Mouse (Mus musculus) T-helper 17 cell (primary cell): ENCODE measurements at regions not wholly inside any gene's neighbourhood (a gene's known extent, or its start where the extent isn't known, plus 50 kb on each side); places are given as distances from the start of the nearest gene placed in this dataset.

Source experiments
- in situ Hi-C, 2 experiments: fragments of 300-600 bp; cut with MboI, MseI; formaldehyde crosslinking; loops; 1 replicate in 1 of 2; 2 replicates in 1 of 2; pipeline ENCODE4 v1.15.1; 2025; ENCODE audit warnings: high pct_unique_total_duplicates in 2 of 2

DNA sequence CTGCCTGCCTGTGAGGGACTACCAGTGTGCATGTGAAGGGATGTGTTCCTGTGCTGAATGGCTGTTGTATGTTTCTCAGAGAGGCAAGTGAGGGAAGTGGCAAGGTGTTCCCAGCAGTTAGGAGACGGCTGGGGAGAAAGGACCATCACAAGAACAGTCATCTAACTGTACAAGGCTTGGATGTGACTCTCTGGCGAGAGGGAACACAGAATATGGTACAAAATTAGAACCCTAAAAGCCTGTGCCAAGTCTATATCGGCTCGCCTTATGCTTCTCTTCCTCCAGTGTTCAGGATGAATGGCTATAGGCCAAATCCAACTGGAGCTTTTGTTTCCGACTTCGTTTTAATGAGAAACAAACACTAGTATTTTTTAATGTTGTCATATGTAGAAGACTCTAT, 317.5 kb downstream of the Pik3r1 start:
- in situ Hi-C loops, result no loop called here

DNA sequence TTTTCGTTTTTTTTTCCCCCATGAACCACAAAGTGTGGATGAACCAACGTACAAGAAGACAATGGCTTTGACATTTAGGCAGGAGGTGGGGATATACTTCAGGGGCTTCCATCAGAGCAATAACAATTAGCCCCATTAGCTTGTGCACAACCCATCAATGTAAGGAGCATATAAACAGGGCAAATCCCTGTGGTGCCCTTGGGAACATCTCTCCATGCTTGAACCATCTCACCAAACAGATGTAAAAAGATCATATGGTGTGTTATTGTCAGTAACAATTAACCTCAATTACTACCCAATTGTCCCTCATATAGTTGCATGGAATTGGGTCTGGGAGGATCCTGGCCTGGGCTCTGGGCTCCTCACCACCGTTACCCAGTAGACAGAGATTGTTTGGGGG, 328.5 kb downstream of the Pik3r1 start:
- in situ Hi-C loops, result no loop called here

DNA sequence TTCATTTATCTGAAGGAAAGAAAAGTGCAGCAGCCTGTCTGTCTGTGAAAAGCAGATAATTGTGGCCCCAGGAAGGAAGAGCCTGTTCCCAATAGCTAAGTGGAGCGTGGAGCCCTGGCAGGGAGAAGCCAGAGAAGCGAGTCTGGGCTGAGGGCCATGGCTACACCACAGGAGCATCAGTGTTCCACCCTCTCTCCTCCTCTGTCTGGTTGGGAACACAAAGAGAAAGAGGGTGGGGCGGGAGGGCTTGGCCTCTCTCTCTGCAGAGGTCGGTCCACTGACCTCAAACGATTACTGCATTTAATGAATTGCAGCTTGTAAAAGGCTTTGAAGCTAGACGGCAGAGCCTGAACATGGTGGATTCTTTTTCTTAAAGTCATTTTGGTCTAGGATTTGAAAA, 329.0 kb downstream of the Pik3r1 start:
- in situ Hi-C loops, result no loop called here

DNA sequence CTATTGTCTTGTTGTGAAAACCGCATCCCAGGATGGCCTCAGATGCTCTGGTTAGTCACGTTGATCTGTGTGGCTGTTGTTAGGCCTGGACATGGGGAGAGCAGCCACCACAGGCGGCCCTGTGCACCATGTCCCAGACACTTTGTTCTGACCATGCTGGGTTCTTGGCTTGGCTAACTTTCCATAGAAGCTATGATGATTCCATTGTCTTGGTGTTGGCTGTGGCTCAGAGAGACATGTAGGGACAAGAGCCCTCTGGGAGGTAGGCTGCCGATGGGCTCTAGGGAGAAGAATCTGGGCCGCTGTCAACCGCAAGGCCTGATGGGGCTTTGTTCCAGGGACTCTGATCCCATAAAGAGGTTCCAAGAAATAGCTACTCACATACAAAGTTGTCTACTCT, 334.9 kb downstream of the Pik3r1 start:
- in situ Hi-C loops, result no loop called here

GRCm38 (mm10) chr13:101427426-101428221, 340.4 kb downstream of the Pik3r1 start:
- in situ Hi-C loops, result no loop called here

DNA sequence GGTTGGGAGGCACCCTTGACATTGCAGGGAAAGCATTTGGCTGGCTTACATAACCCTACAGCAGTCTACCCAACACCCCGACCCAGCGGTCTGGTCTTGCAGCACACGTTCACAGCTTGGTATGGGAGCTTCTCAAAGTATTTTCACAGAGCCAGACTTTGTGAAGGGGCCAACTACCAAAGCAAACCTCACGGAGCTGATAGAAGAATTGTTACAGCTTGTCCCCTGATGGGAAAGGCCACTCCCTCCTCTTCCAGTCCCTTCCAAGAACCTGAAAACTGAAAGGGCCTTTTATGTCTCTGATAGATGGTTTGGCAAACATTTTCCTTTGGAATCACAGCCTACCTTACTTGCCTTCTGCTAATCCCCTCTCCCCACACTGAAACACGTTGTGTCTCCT, 341.6 kb downstream of the Pik3r1 start:
- in situ Hi-C loops, result no loop called here

DNA sequence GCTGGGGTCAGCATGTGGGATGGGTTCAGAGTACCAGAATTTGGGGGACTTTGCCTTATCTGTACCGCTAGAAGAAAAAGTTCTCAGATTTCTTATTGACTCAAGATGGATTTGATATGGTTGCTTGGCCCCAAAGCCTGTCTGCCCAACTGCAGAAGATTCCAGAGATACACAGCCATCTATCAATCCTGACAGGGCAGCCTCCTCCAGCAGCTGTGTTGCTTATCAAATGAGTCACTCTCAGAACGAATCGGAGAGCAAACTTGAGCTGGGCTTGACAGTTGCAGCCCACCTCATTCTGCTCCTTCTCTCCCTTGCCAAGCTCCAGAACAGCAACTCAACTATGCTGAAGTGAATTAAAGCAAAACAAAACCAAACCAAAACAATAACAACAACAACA, 345.9 kb downstream of the Pik3r1 start:
- in situ Hi-C loops, result no loop called here

DNA sequence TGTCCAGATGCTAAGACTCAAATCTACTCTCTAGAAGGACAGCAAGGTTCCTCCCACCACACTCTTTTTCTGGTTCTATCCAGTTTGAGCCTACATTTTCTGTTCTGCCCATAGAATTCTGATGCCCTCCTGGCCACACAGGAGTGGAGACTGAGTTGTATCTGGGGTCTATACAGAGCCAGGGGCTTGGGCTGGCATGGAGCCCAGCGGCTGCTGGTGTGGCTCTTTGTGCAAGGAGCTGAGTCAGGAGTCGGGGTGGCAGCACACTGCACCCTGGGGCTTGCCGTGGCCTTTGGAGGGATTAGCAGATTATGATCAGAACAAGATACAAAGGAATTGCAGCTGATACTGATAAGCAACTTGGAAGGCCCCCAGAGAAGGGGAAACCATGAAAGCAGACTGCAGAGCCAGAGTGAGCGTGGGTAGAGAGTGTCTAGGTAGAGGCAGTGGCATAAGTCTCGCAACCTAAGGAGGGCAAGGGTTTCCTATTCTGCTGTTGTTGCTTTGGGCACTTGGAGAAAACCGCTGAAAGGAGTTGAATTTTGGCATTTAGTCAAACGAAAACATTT, 348.5 kb downstream of the Pik3r1 start:
- in situ Hi-C loops, result no loop called here

- in situ Hi-C loops, result no loop called here
Observed at GRCm38 (mm10) chr13:101418272-101418671, 349.7 kb downstream of the Pik3r1 start.

- in situ Hi-C loops, result no loop called here
Observed at GRCm38 (mm10) chr13:101408885-101409284, 359.1 kb downstream of the Pik3r1 start.

- in situ Hi-C loops, result no loop called here
Observed at GRCm38 (mm10) chr13:101407633-101408032, 360.4 kb downstream of the Pik3r1 start.

DNA sequence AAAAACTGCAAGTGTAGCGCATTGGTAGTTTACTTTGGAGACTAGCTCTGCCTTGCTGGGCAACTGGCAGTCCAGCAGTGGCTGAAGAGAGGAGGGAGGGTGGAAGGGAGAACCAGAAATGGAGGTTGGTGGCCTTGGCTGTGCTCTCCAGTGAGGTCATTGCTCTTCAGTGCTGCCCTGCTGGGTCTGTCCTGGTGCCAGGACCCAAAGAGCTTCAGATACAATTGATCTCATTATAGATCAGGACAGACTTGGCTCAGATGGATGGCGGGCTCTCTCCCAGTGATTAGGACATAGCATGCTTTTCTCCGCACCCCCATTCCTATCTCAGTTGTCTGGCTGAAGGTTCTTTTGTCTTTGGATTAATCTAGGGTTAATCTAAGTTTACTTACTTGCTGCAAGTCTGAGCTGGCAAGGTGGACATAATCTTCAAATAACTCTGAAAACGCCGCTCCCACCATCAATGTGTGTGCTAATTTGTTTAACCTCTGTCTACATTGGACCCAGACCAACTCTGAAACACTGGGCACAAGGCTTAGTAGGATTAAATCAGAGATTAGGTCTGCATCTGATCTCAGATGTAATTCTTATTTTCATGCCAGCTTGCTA, 394.3 kb downstream of the Pik3r1 start:
- in situ Hi-C loops, result no loop called here

DNA sequence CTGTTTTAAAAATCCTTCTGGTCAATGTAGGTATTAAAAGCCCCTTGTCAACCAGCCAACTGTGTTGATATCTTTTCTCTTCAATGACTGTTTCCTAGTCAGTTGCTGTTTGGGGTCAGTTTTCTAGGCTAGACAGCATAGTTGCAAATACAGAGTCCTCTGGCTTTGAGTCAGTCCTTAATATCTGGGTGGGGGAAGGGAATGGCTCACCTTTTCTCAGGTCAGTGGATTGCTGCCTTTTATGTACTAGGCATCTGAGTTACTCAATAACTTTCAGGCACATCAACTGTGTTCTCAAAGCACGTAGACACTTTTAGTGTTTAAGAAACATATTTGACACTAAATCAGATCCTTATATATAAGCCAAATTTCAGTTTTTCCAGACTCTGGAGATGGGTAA, 396.1 kb downstream of the Pik3r1 start:
- in situ Hi-C loops, result no loop called here

DNA sequence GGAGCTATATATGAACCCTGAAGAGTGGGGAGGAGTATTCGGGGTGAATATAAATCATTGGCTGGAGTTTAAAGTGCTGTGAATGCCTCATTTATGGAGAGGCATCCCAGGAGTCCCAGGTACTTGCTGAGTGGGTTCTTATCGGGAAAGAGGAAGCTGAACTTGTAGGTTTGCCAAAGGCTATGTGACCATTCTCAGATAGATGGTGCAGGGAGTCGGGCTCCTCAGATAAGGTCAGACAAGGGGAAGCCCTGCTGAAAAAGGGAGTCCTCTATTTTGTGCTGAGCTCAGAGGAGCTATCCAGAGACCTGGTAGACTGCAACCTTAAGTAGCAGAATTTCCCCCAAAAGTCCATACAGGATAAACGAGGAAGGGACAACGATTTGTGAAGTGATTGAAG, 399.8 kb downstream of the Pik3r1 start:
- in situ Hi-C loops, result no loop called here

- in situ Hi-C loops, result no loop called here
Observed at GRCm38 (mm10) chr13:101355363-101355762, 412.7 kb downstream of the Pik3r1 start.

GRCm38 (mm10) chr13:101351123-101351522, 416.9 kb downstream of the Pik3r1 start:
- in situ Hi-C loops, result no loop called here

- in situ Hi-C loops, result no loop called here
Observed at GRCm38 (mm10) chr13:101349354-101349753, 418.7 kb downstream of the Pik3r1 start.

DNA sequence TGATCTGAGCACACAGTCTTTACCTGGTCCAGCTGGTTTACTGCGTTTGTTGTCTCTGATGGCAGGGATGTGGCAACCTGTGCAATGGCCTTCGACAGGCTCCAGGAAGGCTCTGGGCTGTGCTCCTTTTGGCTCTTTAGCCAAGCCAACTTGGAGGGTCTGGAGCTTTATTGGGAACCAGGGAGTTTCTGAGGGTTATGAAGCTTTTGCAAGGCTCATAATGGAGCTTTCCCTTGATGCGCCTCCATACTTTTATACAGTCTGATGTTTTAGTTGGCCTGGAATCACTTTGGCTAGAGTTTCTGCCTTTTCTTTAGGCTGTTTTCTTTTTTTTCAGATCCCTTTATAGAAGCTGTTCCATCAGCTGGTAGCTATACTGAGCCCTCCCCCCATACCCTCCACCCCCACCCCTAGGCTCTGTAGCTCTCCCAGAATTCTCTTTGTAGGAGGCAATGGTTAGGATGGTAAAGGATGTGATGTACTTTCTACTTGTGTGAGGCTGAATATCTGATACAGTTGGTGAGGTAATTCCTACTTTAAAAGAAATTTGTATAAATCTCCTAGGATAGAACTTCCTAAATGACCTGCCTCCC, 429.6 kb downstream of the Pik3r1 start:
- in situ Hi-C loops, result no loop called here

DNA sequence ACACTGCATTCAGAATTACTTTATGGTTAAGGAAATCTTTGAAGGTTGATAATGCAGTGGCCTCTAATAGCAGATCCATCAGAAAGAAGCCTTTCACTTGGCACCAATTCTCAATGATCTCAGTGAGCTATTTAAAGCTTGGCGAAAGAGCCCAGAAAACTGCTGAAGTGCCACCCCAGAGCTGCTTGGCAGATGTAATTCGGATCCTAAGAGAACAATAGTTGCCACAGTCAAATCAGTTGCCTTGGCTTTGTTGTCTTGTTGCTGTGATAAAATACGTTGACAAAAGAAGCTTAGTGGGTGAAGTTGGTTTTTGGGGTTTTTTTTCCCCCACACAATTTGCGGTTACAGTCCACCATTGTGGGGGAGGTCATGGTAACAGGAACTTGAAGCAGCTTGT, 449.4 kb downstream of the Pik3r1 start:
- in situ Hi-C loops, result no loop called here

DNA sequence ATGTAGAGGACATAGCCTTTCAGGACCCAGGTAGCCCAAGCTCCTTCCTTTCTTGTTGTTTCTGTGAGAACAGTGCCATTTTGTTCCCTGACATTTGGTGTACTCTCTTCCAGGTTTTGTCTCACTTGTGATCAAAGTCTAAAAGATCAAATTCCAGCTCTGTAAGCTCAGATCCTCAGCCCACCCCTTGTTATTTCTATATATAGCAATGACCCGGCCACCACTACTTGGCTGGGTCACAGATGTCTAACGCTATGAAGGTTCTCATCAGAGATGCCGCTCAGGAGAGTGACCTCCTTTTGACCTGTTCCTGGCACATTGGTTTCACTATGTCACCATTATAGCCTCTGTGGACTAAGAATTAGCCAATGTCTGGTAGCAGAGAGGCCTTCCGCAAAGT, 451.7 kb downstream of the Pik3r1 start:
- in situ Hi-C loops, result no loop called here

GRCm38 (mm10) chr13:101314040-101314439, 454.0 kb downstream of the Pik3r1 start:
- in situ Hi-C loops, result no loop called here

- in situ Hi-C loops, result no loop called here
Observed at GRCm38 (mm10) chr13:101311634-101312314, 456.2 kb downstream of the Pik3r1 start.
